Mouse (Mus musculus) right cerebral cortex, postnatal 10 days (tissue): Measurements from ENCODE around the gene Ccdc175.

Experiments used
- DNase-seq, 2 experiments: peaks; one replicate each; pipeline ENCODE4 v3.0.0; 2021; ENCODE audit warnings: low spot score in 2 of 2

Gene Ccdc175

DNA sequence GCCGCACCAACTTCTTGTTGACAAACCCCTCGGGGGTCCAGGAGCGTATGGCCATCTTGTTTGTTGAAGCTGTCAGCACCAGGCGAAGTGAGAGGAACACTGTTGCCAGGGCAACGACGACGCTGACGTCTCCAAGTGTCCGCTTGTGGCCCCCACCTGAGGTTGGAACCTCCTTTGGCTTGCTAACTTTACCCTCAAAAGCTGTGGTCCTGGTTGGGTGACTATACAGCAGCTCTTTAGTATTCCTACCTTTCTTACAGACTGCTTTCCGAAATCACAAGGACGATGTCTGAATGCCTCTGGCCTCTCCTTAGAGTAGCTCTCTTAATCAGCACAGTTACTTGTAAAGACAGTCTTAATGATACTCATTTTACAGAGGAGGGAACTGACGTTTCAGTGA lies at the start of gene Ccdc175:
Gene Ccdc175, minus strand, starts transcription at position 101 of the 400 bp plus-strand sequence.
- no peak for DNase-seq

DNA sequence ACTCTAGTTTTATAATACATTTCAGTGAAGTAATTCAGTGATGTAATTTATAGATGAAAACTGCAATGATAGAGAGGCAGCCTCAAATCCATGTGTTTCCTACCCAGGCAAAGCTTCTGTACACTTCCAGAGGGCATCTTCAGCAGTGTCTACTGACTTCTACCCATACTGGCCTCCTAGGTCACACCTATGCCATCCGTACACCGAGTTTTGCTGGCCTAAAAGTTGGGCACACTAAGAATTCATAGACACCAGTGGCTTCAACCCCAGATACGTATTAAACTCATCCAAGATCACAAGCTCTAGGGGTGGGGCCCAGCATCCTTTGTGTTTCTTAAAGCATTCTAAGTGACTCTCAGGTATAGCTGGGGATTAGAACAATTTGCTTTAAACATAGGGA lies 49.3 kb upstream of the Ccdc175 start:
- DNase-seq = no peak

GRCm38 (mm10) chr12:72232826-72233790 lies 48.3 kb upstream of the Ccdc175 start:
- DNase-seq = peak in 1 of 2 experiments; percentile 28

GRCm38 (mm10) chr12:72232176-72232575 lies 47.3 kb upstream of the Ccdc175 start:
- no peak for DNase-seq

DNA sequence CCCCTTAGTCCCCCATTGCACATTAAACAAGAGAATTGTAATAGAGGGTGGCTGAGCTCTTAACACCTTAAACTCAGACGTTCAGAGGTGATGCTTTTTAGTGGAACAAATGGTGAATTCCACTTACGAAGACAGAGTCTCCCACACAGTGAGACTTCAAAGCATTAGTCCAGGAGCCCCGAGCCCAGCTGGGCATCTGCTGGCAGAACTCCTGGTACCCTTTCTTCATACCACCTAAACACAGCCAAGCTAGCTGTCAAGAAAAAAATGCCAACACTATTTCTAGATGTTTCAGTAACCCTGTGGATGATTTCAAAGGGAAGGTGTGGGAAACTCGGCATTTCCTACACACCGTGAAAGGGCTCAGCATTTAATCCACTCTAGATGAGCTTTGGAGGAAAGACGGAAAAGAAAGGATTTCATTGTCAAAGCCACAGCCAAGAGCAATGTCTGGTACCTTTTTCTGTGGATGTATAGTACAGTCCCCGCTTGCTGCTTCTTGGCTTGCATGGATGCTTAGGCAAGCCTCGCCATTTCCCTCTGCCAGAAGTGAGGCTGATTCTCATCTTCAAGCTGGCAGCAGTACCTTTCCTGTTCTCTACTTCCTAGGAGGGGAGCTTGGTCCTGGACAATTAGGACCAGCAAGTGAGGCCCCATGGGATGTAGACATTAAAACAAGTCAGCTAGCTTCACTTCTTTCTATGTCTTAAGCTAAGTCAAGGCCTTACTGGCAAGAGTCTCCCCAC lies 44.8 kb upstream of the Ccdc175 start:
- DNase-seq = peak; percentile 23 to 29

DNA sequence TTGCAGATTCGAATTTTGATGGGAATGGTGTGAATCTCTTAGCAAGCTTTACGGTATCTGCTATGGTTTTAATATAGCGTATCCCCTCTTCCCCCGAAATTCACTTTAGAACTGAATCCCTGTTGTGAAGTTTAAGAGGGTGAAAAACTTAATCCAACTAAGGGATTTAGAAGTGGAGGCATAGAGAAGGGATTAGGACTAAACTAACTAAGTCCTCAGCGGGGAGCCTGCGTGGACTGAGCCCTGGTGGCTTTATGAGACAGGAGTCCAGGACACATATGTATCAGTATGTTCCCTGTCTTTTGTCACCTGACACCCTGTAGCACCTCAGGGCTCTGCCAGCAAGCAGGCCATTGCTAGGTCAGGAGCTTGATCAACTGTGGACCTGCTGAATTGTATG lies 42.9 kb upstream of the Ccdc175 start:
- peak in 1 of 2 experiments; percentile 12 for DNase-seq

GRCm38 (mm10) chr12:72225371-72225770 lies 40.5 kb upstream of the Ccdc175 start:
- DNase-seq = peak in 1 of 2 experiments; percentile 20

DNA sequence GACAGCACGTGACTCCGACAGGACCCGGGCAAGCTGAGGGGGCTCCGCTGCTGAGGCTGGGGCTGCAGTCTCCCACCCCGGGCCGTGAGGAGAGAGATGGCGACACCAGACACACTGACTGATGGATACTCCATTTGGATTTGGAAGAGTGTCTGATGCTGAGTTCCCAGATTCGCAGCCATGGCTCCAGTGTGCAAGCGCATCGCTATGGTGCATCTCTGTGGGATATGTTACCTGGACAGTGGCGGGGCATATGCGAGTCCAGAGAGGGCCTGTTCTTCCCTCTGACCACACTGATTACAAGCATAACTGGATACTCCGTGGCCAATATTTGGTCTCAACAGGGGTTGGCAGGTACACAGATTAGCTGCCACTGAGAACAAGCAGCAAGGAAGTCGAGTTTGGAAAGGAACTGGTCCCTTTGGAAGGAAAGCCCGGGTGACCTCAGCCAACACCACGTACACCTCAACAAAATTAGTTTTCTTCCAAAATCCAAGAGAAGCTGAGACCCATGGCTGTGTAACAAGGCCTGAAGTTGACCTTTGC lies 38.8 kb upstream of the Ccdc175 start:
- DNase-seq = no peak

- DNase-seq = peak in 1 of 2 experiments; percentile 16
Measured at GRCm38 (mm10) chr12:72213554-72213953, 28.7 kb upstream of the Ccdc175 start.

- DNase-seq = no peak
Measured at GRCm38 (mm10) chr12:72200828-72201227, 16.0 kb upstream of the Ccdc175 start.

DNA sequence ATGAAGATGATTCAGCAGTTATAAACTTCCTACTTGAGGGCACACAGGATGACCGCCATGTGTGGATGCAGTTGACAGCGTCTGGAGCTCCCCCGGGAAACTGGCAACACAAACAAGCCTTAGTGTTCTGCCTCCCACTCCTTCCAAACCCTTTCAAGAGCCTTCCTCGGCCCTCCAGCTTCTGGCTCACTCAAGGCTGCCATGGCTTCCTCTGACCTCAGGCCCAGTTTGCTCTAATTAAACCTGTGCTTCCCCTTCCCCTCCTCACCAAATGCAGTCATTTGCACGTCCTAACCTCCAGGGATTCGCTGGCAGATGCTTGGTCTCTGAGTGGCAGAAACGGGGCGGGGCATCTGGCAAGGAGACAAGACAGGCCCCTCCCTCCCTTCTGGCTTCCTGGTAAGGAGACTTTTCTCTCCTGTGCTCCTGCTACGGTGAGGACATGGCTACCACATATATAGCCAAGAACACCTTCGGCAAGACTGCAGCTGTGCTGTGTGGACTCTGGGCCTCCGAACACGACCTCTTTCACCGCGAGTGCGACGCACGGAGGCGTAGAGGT lies 13.2 kb upstream of the Ccdc175 start:
- peak in 1 of 2 experiments; percentile 39 for DNase-seq

GRCm38 (mm10) chr12:72197434-72197833 lies 12.6 kb upstream of the Ccdc175 start:
- no peak for DNase-seq

DNA sequence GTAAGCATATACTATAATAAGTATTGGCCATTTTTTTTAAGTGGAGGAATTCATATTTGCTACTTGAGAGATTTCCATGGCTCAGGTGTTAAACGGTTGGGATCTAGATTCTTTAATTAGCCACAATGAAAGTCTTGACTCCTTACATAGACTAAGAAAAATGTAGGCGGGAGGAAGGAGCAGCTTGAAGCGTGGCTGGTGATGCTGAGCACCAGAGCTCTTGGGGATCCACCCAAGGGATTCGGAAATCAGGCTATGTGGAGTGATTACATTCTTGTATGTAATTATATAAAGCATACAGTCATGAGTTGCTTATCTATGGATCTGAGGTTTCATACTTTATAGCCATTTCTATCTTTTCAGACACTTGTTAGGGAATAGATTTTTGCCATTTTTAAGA lies 5.3 kb downstream of the Ccdc175 start:
- peak in 1 of 2 experiments; percentile 29 for DNase-seq

GRCm38 (mm10) chr12:72178322-72178721 lies 6.5 kb downstream of the Ccdc175 start:
- DNase-seq = no peak

DNA sequence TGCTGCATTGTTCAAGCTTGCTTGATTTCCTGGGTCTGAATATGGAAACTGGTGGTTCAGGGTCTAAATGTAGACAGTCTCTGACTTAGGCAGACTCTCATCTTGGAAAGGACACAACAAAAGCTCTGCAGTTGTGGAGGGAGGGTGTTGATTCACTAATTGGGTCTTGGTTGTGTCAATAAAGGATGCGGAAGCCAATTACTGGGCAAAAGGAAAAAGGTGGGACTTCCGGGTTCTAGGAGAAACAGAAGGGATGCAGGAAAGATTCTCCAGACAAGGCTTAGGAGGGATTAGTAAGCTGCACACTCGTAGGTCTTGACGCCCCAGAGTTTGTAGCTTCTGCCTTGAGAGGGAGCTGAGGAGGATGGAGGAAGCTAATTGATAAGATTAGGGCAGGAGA lies 26.4 kb downstream of the Ccdc175 start:
- peak; percentile 40 to 59 for DNase-seq

- DNase-seq = peak; percentile 49 to 73
Measured at GRCm38 (mm10) chr12:72150786-72151185, 34.0 kb downstream of the Ccdc175 start.

DNA sequence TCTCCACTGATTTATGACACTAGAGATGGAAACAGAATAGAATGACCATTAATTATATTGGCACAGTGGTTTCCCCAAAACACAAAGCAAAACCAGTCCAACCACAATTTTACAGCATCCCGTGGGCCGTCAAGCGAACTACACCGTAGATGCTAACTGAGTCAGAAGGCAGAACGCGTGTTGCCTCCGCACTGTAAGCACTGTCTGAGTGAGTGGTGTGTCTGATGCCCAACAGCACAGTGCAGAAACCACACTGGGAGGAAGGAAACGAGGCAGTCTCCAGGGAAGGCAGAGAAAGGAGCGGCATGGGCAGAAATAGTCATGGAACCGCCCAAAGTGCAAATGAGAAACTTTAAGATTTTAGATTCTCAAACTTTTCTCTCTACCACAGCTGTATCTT lies 55.6 kb downstream of the Ccdc175 start:
- no peak for DNase-seq

- DNase-seq = no peak
Measured at GRCm38 (mm10) chr12:72115686-72116345, 69.0 kb downstream of the Ccdc175 start.

DNA sequence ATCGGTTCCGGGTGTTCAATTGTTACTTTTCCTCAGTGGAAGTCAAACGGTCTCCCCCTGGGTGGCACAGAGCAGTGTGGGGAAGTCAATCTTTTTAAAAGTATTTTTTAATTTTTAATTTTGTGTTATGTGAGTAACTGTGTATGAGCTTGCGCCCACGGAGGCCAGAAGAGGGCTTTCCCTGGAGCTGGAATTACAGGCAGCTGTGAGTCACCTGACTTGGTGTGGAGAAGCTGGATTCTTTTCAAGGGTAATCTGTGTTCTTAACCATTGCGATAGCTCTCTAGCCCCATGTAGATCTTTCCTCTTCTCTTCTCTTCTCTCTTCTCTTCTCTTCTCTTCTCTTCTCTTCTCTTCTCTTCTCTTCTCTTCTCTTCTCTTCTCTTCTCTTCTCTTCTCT lies 69.7 kb downstream of the Ccdc175 start:
- DNase-seq = no peak

GRCm38 (mm10) chr12:72104525-72105281 lies 80.1 kb downstream of the Ccdc175 start:
- DNase-seq = peak; percentile 78 to 81

- DNase-seq = no peak
Measured at GRCm38 (mm10) chr12:72104027-72104426, 80.8 kb downstream of the Ccdc175 start.
